Mouse (Mus musculus) ES-E14 (cell line): ENCODE data around the gene Apoa2.

Experiments
- CHD2 ChIP-seq: IDR thresholded peaks from 2 replicates; pipeline ENCODE4 v1.6.1; 2014; ENCODE audit warnings: mild to moderate bottlenecking, low read depth, low read length, inconsistent platforms
- MAFK ChIP-seq: IDR thresholded peaks from 2 replicates; pipeline ENCODE4 v1.6.1; 2014; ENCODE audit warnings: mild to moderate bottlenecking, low read depth, low read length, inconsistent platforms; ENCODE audit not compliant: insufficient read depth
- ZNF384 ChIP-seq: IDR thresholded peaks from 2 replicates; pipeline ENCODE4 v1.6.1; 2012; ENCODE audit warnings: low read depth, low read length, inconsistent platforms

DNA sequence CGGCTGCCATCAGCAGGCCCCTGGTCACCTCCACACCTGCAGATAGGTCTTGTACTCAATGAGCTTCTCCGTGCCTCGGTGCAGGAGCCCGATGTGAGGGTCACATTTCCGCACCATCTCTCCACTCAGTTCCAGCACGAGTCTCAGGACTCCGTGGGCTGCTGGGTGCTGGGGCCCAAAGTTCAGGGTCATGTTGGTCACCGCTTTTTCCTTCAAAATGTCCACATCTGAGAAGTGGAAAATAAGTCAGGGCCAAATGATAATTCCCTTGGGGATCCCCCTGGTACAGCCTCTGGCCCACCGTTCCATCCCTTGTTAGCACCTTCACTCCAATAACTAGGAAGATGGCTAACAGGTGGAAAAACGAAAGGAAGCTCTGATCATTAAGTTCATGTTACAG lies 16.1 kb downstream of the Apoa2 start:
- TF ChIP-seq CHD2 (no peak), ZNF384 (no peak), MAFK (no peak)
